Mouse (Mus musculus): Measurements from ENCODE around the gene L1cam. TPM values are rescaled to one million over a fixed set of nuclear protein-coding genes. Genes with fewer than 3 reads are reported as not detected.

L1cam gene
- polyA plus RNA-seq, 1 experiment from 2014 or later = 0.54 TPM

DNA sequence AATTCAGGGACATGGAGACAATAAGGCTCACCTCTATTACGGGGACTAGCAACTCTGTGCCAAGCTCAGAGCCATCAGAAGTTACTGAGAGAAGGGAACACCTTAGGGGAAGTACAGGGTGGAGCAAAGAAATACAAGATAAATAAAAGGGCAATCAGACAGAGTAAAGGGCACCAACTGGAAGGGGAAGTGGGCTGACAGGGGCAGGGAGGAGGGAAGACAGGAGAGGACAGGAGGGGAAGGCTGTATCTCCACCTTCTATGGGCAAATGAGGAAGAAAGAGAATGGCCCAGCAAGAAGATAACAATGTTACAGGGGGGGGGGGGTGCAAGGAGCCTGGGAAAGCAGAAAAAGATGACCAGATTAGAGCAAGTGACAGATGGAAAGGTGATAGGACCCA is 18.9 kb downstream of the L1cam start:
- ATAC-seq (ENCODE audit: insufficient number of reproducible peaks, insufficient read depth, low FRiP score, low read depth) = no peak
- peaks cover 15% of the 10 kb centered on the region for H3K27me3 ChIP-seq (ENCODE audit: control insufficient read depth, insufficient read depth, low read length)
- no peaks in the 10 kb centered on the region; a peak in 2 of 4 replicates for H3K4me1 ChIP-seq (ENCODE audit: control insufficient read depth in 2 of 2, insufficient read depth in 2 of 2, low read length in 2 of 2)
- H3K27ac ChIP-seq (replicated peaks in 1 of 2; ENCODE audit: control insufficient read depth in 1 of 2, insufficient read depth in 1 of 2, low read depth in 2 of 2, low read length in 2 of 2) = no peak overlapping the region
- no peaks in the 10 kb centered on the region for H3K36me3 ChIP-seq (ENCODE audit: control insufficient read depth, insufficient read depth, low read length)
- no peaks in the 10 kb centered on the region for H3K9me3 ChIP-seq (ENCODE audit: control insufficient read depth, low read length)
- H3K4me2 ChIP-seq (ENCODE audit: low read length) = no peak overlapping the region
- 58% methylated on average over 1 of the region's 1 CpGs for WGBS
- no peak overlapping the region for H3K4me3 ChIP-seq (ENCODE audit: control insufficient read depth in 1 of 2, insufficient read depth in 1 of 2, low read depth in 1 of 2, low read length in 2 of 2)
- no peak overlapping the region for H3K9ac ChIP-seq (ENCODE audit: low read length)

DNA sequence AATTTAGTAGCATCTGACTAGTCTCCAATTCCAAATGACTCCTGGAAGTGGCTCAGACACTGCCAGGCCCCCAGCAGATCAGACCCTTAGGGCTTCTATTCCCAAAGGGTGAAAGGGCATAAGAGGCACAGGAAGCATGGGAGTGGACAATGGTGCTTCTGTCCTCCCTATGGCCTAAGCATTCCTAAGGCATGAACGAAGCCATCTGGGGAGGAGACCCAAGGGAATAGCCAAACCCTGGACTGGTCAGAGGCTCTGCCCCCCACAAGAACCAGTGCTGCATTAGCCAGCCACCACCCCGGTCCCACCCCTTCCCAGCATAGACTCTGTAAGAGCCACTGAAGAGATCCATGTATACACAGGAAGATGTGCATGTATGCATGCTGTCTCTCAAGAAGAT is 20.0 kb downstream of the L1cam start:
- Histone ChIP-seq H3K4me3 (ENCODE audit: control insufficient read depth in 1 of 2, insufficient read depth in 1 of 2, low read depth in 1 of 2, low read length in 2 of 2) (no peak overlapping the region), H3K9me3 (ENCODE audit: control insufficient read depth, low read length) (no peaks in the 10 kb centered on the region), H3K4me1 (ENCODE audit: control insufficient read depth in 2 of 2, insufficient read depth in 2 of 2, low read length in 2 of 2) (no peaks in the 10 kb centered on the region; a peak in 1 of 4 replicates), H3K27ac (replicated peaks in 1 of 2; ENCODE audit: control insufficient read depth in 1 of 2, insufficient read depth in 1 of 2, low read depth in 2 of 2, low read length in 2 of 2) (no peak overlapping the region), H3K36me3 (ENCODE audit: control insufficient read depth, insufficient read depth, low read length) (no peaks in the 10 kb centered on the region), H3K9ac (ENCODE audit: low read length) (no peak overlapping the region), H3K4me2 (ENCODE audit: low read length) (no peak overlapping the region), H3K27me3 (ENCODE audit: control insufficient read depth, insufficient read depth, low read length) (peaks cover 15% of the 10 kb centered on the region)
- ATAC-seq (ENCODE audit: insufficient number of reproducible peaks, insufficient read depth, low FRiP score, low read depth) = no peak
- WGBS = 47% methylated on average over 2 of the region's 2 CpGs

GRCm38 (mm10) chrX:73871956-73872355 is 23.9 kb downstream of the L1cam start:
- Histone ChIP-seq H3K36me3 (ENCODE audit: control insufficient read depth, insufficient read depth, low read length) (no peaks in the 10 kb centered on the region), H3K9me3 (ENCODE audit: control insufficient read depth, low read length) (no peaks in the 10 kb centered on the region), H3K27me3 (ENCODE audit: control insufficient read depth, insufficient read depth, low read length) (no peaks in the 10 kb centered on the region), H3K4me1 (ENCODE audit: control insufficient read depth in 2 of 2, insufficient read depth in 2 of 2, low read length in 2 of 2) (no peaks in the 10 kb centered on the region), H3K4me2 (ENCODE audit: low read length) (no peak overlapping the region), H3K9ac (ENCODE audit: low read length) (no peak overlapping the region), H3K27ac (replicated peaks in 1 of 2; ENCODE audit: control insufficient read depth in 1 of 2, insufficient read depth in 1 of 2, low read depth in 2 of 2, low read length in 2 of 2) (no peak overlapping the region), H3K4me3 (ENCODE audit: control insufficient read depth in 1 of 2, insufficient read depth in 1 of 2, low read depth in 1 of 2, low read length in 2 of 2) (no peak overlapping the region)
- WGBS = 40% methylated on average over 1 of the region's 1 CpGs
- no peak for ATAC-seq (ENCODE audit: insufficient number of reproducible peaks, insufficient read depth, low FRiP score, low read depth)

DNA sequence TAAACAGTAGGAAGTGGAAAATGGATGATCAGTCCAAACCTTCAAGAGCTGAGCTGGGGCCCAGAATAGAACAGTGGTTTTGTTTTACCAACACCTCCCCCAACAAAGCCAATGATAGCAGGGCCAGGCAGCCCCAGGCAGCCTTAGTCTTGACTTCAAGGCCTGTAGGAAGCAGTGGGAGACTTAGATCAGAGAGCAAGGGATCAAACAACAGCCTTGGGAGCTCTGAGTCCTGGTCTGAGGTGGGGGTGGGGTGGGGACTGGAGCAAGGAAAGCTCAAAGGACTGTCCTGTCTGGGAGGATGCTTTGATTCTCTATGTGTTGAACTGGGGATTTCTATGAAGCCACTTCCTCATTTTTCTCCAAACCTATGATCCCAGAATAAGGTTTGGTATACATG is 24.4 kb downstream of the L1cam start:
- no peak overlapping the region for H3K4me2 ChIP-seq (ENCODE audit: low read length)
- no peaks in the 10 kb centered on the region for H3K9me3 ChIP-seq (ENCODE audit: control insufficient read depth, low read length)
- H3K27me3 ChIP-seq (ENCODE audit: control insufficient read depth, insufficient read depth, low read length) = no peaks in the 10 kb centered on the region
- no peak overlapping the region for H3K9ac ChIP-seq (ENCODE audit: low read length)
- H3K36me3 ChIP-seq (ENCODE audit: control insufficient read depth, insufficient read depth, low read length) = no peaks in the 10 kb centered on the region
- no peak overlapping the region for H3K4me3 ChIP-seq (ENCODE audit: control insufficient read depth in 1 of 2, insufficient read depth in 1 of 2, low read depth in 1 of 2, low read length in 2 of 2)
- ATAC-seq (ENCODE audit: insufficient number of reproducible peaks, insufficient read depth, low FRiP score, low read depth) = no peak
- H3K4me1 ChIP-seq (ENCODE audit: control insufficient read depth in 2 of 2, insufficient read depth in 2 of 2, low read length in 2 of 2) = no peaks in the 10 kb centered on the region
- H3K27ac ChIP-seq (replicated peaks in 1 of 2; ENCODE audit: control insufficient read depth in 1 of 2, insufficient read depth in 1 of 2, low read depth in 2 of 2, low read length in 2 of 2) = no peak overlapping the region

DNA sequence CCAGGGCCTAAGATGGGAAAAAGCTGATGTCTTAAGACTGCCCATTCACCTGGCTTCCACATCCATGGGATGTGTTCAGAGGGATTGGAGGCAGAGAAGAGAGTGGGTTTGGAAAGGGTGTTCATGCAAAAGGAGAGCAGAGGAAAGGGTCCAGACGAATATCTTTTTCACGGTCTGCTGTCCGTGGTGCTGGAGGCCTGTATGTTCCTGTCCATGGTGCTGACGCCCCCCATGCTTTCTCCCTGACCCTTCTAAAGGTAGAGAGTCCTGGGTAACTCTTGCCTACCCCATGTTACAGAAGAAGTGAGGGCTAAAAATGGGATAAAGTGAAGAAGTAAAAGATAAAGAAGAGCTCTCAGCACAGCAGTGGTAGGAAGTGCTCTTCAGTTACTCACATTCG is 26.6 kb downstream of the L1cam start:
- WGBS = 9% methylated on average over 5 of the region's 5 CpGs
- H3K4me1 ChIP-seq (ENCODE audit: control insufficient read depth in 2 of 2, insufficient read depth in 2 of 2, low read length in 2 of 2) = no peaks in the 10 kb centered on the region
- no peak overlapping the region for H3K9ac ChIP-seq (ENCODE audit: low read length)
- no peak overlapping the region for H3K4me3 ChIP-seq (ENCODE audit: control insufficient read depth in 1 of 2, insufficient read depth in 1 of 2, low read depth in 1 of 2, low read length in 2 of 2)
- H3K27ac ChIP-seq (replicated peaks in 1 of 2; ENCODE audit: control insufficient read depth in 1 of 2, insufficient read depth in 1 of 2, low read depth in 2 of 2, low read length in 2 of 2) = no peak overlapping the region
- H3K36me3 ChIP-seq (ENCODE audit: control insufficient read depth, insufficient read depth, low read length) = no peaks in the 10 kb centered on the region
- no peak overlapping the region for H3K4me2 ChIP-seq (ENCODE audit: low read length)
- no peak for ATAC-seq (ENCODE audit: insufficient number of reproducible peaks, insufficient read depth, low FRiP score, low read depth)
- no peaks in the 10 kb centered on the region for H3K9me3 ChIP-seq (ENCODE audit: control insufficient read depth, low read length)
- H3K27me3 ChIP-seq (ENCODE audit: control insufficient read depth, insufficient read depth, low read length) = no peaks in the 10 kb centered on the region

DNA sequence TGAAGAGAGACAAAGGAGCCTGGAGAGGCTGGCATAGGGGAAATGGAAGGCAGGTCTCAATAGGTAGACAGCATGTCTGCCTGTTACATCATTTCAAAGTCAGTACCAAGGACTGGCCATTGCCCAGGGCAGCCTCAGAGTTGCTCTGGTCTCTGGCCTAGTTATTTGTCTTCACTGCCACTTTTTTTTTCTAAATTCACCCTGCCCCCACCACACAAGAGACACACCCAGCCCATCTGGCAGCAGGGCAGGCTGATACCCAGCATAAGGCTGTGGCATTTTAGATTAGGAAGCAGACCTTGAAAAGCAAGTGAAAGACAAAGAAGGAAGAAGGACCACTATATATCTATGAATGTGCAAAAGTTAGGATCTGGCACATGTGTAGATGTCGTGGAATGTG is 28.1 kb downstream of the L1cam start:
- H3K9me3 ChIP-seq (ENCODE audit: control insufficient read depth, low read length) = no peaks in the 10 kb centered on the region
- H3K9ac ChIP-seq (ENCODE audit: low read length) = no peak overlapping the region
- H3K27me3 ChIP-seq (ENCODE audit: control insufficient read depth, insufficient read depth, low read length) = no peaks in the 10 kb centered on the region
- H3K36me3 ChIP-seq (ENCODE audit: control insufficient read depth, insufficient read depth, low read length) = no peaks in the 10 kb centered on the region
- WGBS = 77% methylated on average over 1 of the region's 1 CpGs
- ATAC-seq (ENCODE audit: insufficient number of reproducible peaks, insufficient read depth, low FRiP score, low read depth) = no peak
- H3K4me3 ChIP-seq (ENCODE audit: control insufficient read depth in 1 of 2, insufficient read depth in 1 of 2, low read depth in 1 of 2, low read length in 2 of 2) = no peak overlapping the region
- H3K27ac ChIP-seq (replicated peaks in 1 of 2; ENCODE audit: control insufficient read depth in 1 of 2, insufficient read depth in 1 of 2, low read depth in 2 of 2, low read length in 2 of 2) = no peak overlapping the region
- H3K4me2 ChIP-seq (ENCODE audit: low read length) = no peak overlapping the region
- no peaks in the 10 kb centered on the region for H3K4me1 ChIP-seq (ENCODE audit: control insufficient read depth in 2 of 2, insufficient read depth in 2 of 2, low read length in 2 of 2)

DNA sequence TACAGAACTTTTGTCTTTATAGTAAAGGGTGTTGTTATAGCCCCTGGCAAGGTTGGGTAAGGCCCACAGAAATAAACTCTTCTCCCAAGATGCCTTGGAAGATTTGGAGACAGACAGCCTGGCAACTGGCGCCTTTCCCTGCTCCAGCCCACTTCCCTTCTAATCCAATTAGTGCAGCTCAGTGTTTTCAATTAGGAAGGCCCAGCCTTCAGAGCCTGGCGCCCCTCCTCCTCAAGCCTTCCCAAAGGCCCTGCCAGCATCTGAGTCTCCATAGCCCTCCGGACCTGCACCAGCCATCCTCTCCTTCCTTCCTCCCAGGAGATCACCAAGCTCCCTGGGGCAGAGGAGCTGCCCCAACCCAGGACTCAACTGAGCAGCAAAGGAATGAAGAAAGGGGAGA is 28.6 kb downstream of the L1cam start:
- H3K4me2 ChIP-seq (ENCODE audit: low read length) = no peak overlapping the region
- no peak overlapping the region for H3K4me3 ChIP-seq (ENCODE audit: control insufficient read depth in 1 of 2, insufficient read depth in 1 of 2, low read depth in 1 of 2, low read length in 2 of 2)
- no peak for ATAC-seq (ENCODE audit: insufficient number of reproducible peaks, insufficient read depth, low FRiP score, low read depth)
- H3K9ac ChIP-seq (ENCODE audit: low read length) = no peak overlapping the region
- H3K27ac ChIP-seq (replicated peaks in 1 of 2; ENCODE audit: control insufficient read depth in 1 of 2, insufficient read depth in 1 of 2, low read depth in 2 of 2, low read length in 2 of 2) = no peak overlapping the region
- 19% methylated on average over 3 of the region's 3 CpGs for WGBS
- no peaks in the 10 kb centered on the region for H3K27me3 ChIP-seq (ENCODE audit: control insufficient read depth, insufficient read depth, low read length)
- H3K4me1 ChIP-seq (ENCODE audit: control insufficient read depth in 2 of 2, insufficient read depth in 2 of 2, low read length in 2 of 2) = no peaks in the 10 kb centered on the region
- no peaks in the 10 kb centered on the region for H3K9me3 ChIP-seq (ENCODE audit: control insufficient read depth, low read length)
- H3K36me3 ChIP-seq (ENCODE audit: control insufficient read depth, insufficient read depth, low read length) = no peaks in the 10 kb centered on the region

GRCm38 (mm10) chrX:73864692-73865091 is 31.2 kb downstream of the L1cam start:
- H3K27me3 ChIP-seq (ENCODE audit: control insufficient read depth, insufficient read depth, low read length) = no peaks in the 10 kb centered on the region
- WGBS = 63% methylated on average over 3 of the region's 3 CpGs
- H3K9ac ChIP-seq (ENCODE audit: low read length) = no peak overlapping the region
- no peak overlapping the region for H3K27ac ChIP-seq (replicated peaks in 1 of 2; ENCODE audit: control insufficient read depth in 1 of 2, insufficient read depth in 1 of 2, low read depth in 2 of 2, low read length in 2 of 2)
- no peak overlapping the region for H3K4me2 ChIP-seq (ENCODE audit: low read length)
- H3K9me3 ChIP-seq (ENCODE audit: control insufficient read depth, low read length) = no peaks in the 10 kb centered on the region
- no peak for ATAC-seq (ENCODE audit: insufficient number of reproducible peaks, insufficient read depth, low FRiP score, low read depth)
- H3K4me3 ChIP-seq (ENCODE audit: control insufficient read depth in 1 of 2, insufficient read depth in 1 of 2, low read depth in 1 of 2, low read length in 2 of 2) = no peak overlapping the region
- H3K36me3 ChIP-seq (ENCODE audit: control insufficient read depth, insufficient read depth, low read length) = no peaks in the 10 kb centered on the region
- no peaks in the 10 kb centered on the region for H3K4me1 ChIP-seq (ENCODE audit: control insufficient read depth in 2 of 2, insufficient read depth in 2 of 2, low read length in 2 of 2)
